Mouse (Mus musculus) embryo, embryonic 10.5 days (tissue): Measurements from ENCODE around the gene Hist1h4j.

Source experiments
- DNase-seq: peaks from one replicate; pipeline ENCODE4 v3.0.0-alpha.2; 2015; ENCODE audit warnings: low spot score

The Hist1h4j gene

GRCm38 (mm10) chr13:21727948-21728572 lies 6.8 kb upstream of the Hist1h4j start:
- peak; percentile 79 for DNase-seq

DNA sequence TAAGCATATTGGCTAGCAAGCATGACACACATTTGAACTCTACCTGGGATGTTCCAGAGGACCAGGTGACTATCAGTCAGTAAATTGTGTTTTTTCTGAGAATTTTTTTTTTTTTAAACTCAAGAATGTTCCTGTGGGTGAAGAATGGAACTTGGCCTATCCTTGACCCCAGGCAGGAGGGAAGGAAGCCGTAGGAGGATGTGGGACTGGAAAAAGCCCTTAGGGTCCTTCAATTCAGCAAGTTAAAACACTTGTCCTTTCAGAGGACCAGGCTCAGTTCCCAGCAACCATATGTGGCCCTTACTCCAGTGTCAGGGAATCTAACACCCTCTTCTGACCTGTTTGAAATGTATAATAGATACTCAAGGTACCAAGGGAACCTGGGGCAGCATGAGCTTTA lies 5.3 kb upstream of the Hist1h4j start:
- DNase-seq: no peak

GRCm38 (mm10) chr13:21733466-21733865 lies 1.4 kb upstream of the Hist1h4j start:
- DNase-seq: peak; percentile 62

- peak; percentile 97 for DNase-seq
Measured at GRCm38 (mm10) chr13:21734010-21734905, 606 bp upstream of the Hist1h4j start.

- no peak for DNase-seq
Measured at GRCm38 (mm10) chr13:21745006-21745405, 10.1 kb downstream of the Hist1h4j start.

DNA sequence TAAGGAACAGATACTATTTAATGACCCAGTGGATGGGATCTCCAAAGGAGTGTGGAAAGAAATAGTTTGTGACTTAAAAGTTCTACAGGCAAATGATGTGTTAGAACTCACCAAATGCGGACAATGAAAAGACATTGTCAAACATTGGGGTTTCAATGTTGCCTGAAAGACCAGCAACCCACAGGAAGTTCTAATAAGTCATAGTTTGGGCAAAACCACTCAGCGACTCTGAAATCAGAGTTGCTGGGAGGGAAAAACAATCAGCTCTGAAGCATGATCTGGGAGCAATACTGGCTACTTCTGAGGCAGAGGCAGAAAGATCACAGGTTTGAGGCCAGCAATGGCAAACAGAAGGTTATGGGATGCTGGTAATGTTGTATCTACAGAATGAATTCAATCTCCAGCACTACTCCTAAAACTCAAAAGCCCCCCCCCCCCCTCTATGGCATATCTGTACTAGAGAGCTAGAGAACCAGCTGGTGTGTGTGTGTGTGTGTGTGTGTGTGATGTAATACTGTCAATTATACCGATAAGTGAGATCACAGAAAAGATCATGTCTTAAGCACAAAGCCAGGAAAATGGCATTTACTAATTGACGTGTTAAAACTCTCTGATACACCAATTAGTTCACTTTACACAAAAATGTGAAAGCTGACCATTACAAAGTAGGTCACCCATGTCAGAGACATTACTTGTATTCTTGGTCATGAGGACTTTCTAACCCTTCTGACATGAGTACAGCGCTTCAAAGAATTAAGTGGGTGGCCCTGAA lies 14.7 kb downstream of the Hist1h4j start:
- DNase-seq: peak; percentile 76

- peak; percentile 97 for DNase-seq
Measured at GRCm38 (mm10) chr13:21750159-21751017, 15.5 kb downstream of the Hist1h4j start, which contains the start of gene Hist1h4k. Hist1h4k (minus strand) TSS chr13:21750505.

- DNase-seq: peak; percentile 18
Measured at GRCm38 (mm10) chr13:21751417-21751816, 16.6 kb downstream of the Hist1h4j start.

- DNase-seq: peak; percentile 40
Measured at GRCm38 (mm10) chr13:21751827-21752226, 17.0 kb downstream of the Hist1h4j start.

GRCm38 (mm10) chr13:21752356-21752755 lies 17.5 kb downstream of the Hist1h4j start:
- peak; percentile 59 for DNase-seq

DNA sequence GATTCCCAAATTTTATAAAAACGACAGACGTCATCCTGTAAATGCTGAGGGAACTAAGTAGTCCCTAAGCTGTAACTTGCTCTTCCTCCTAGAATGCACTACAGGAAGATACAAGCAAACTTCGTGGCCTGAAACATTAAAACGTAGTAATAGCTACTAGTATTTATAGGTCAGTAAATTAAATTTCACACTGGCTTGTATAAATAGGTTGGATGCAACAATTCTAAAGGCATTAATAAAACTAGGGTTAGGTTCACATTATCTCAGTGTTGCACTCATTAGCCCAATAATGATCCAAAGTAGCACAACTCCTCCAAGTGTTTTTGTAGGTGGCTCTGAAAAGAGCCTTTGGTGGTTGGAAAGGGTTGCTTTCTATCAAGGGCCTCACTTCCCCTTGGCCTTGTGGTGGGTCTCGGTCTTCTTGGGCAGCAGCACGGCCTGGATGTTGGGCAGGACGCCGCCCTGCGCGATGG lies 18.2 kb downstream of the Hist1h4j start:
- peak; percentile 75 for DNase-seq

DNA sequence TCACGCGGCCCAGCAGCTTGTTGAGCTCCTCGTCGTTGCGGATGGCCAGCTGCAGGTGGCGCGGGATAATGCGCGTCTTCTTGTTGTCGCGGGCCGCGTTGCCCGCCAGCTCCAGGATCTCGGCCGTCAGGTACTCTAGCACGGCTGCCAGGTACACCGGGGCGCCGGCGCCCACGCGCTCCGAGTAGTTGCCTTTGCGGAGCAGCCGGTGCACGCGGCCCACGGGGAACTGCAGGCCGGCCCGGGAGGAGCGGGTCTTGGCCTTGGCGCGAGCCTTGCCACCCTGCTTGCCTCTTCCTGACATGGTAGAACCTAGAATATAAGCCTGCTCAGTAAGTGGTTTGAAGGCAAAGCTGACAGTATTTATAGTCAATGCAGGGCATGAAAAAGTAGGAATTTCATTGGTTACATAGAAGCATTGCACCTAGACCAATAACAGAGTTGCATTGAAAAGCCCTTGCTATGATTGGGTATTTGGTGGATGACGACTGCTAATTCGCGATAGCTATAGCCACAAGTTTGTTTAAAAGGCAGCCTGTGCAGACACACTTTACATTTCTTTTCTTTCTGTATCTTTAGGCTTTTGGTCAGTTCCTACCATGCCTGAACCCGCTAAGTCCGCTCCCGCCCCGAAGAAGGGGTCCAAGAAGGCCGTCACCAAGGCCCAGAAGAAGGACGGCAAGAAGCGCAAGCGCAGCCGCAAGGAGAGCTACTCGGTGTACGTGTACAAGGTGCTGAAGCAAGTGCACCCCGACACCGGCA lies 18.8 kb downstream of the Hist1h4j start, which contains the start of the genes Hist1h2ak and Hist1h2bn:
Gene Hist1h2ak (minus strand): TSS at position 304 of the 762 bp plus-strand sequence.
Gene Hist1h2bn (plus strand): TSS at position 600 of the 762 bp plus-strand sequence.
- DNase-seq: peak; percentile 97

GRCm38 (mm10) chr13:21754294-21755001 lies 19.6 kb downstream of the Hist1h4j start:
- peak; percentile 77 for DNase-seq

DNA sequence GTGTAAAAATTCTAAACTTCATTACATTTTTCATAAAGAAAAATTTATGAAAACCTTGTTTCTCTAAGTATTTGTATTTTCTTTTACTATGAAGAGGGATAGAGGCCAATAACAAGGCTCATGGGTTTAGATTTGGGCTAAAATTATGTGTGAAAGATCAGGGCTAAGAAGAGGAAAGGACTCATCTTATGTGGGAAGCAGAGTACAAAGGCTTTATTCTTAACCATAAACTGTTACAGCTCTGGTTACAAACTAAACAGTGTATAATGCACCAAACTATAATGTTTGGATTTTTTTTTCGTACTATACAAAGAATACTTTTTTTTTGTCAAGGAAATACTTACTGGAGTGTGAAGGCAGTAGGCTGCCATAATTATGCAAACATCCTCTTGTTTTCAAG lies 20.8 kb downstream of the Hist1h4j start:
- peak; percentile 33 for DNase-seq

DNA sequence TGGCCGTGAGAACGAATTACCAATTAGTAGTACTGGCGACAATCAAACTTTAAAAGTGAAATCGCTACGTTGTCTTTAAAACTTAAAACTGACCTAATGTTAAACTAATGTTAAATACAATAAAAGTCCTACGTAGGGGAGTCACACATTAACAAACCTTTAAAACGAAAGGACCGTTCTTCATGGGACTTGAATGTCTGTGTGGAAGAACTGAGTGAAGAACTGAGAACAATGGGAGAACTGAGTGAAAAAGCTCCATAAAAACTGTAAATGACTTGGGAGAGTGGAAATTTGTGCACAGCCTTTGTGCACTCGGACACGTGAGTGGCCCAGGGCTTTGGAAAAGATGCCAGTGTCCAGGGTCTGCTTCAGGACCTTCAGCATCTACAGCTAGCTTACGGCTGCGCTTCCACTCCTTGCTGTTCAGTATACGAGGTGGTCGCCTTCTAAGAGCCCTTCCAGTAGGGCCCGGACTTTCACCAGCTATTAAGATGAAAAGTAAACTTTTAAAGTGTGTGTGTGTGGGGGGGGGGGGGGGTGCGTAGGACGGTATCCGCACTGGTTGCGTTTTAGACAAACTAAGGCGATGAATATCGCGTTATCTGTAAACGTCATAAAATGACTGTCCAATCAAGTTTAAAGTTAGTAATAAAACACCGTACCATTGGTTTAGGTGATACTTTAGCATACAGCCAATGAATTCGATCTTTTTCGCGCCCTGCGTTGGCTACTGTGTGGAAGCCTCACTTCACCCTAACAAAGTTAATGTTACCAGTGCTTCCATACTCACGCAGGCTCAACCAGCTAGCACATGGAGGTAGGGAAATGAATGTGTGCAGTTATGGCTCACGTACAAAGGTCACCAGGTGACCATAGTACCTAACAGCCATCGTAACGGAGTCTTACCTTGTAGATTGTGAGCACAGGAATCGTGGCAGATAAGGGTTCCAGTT lies 44.2 kb downstream of the Hist1h4j start:
- DNase-seq: peak; percentile 94

DNA sequence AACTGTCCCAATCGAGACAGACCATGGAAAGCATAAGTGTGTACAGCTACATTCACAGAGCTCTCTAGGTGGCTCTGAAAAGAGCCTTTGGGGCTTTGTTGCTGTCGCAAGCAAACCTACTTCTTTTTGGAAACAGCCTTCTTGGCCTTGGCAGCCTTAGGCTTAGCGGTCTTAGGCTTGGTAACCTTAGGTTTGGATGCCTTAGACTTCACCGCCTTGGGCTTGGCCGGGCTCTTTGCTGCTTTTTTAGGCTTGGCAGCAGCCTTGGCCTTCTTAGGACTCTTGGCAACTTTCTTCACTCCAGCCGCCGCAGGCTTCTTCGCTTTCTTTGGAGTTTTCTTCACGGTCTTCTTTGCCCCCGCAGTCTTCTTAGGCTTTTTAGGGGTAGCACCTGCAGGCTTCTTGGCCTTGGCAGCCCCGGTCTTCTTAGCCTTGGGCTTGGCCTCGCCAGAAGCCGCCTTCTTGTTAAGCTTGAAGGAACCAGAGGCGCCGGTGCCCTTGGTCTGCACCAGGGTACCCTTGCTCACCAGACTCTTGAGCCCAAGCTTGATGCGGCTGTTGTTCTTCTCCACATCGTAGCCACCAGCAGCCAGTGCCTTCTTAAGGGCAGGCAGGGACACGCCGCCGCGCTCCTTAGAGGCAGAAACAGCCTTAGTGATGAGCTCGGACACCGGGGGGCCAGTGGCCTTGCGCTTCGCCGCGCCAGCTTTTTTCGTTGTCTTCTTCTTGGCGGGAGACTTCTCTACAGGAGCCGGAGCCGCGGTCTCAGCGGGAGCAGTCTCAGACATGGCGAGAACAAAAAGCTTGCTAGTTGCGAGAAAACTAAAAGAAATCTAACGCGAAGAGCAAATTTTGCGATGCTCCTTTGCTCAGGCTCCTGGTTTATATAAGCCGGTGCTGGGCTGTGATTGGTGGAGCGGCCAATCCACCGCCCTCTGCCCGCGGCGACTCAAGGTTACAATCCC lies 45.2 kb downstream of the Hist1h4j start, which contains the start of gene Hist1h1b:
Gene Hist1h1b (minus strand): TSS at position 859 of the 965 bp plus-strand sequence.
- peak; percentile 96 for DNase-seq

DNA sequence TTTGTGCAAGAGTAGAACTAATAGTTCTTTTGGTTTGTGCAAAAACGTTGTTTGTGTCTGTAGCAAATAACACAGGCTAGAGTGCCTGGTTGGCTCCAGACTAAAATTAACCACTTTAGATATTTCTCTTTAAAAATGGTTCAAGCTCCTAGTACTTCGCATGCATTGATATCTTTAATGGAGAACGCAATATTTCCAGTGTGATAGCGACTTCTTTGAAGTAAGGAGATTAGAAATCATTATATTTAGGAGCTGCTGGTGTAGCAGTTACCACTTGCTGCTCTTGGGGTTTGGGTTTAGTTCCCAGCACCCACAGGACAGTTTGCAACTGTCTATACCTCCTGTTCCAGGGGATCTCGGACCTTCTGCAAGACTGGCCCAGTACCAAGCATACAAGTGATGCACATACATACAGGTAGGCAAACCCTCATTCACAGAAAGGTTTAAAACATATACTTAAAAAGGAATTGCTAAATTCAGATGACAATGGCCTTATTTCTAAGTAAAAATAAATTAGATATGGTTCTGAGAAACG lies 46.2 kb downstream of the Hist1h4j start:
- no peak for DNase-seq
